Mouse (Mus musculus) ovary, postnatal 14 days (tissue): ENCODE measurements around the gene Vmn1r75.

ENCODE experiments used
- DNase-seq: peaks from one replicate; pipeline ENCODE4 v3.0.0; 2022; ENCODE audit warnings: low spot score

The Vmn1r75 gene

DNA sequence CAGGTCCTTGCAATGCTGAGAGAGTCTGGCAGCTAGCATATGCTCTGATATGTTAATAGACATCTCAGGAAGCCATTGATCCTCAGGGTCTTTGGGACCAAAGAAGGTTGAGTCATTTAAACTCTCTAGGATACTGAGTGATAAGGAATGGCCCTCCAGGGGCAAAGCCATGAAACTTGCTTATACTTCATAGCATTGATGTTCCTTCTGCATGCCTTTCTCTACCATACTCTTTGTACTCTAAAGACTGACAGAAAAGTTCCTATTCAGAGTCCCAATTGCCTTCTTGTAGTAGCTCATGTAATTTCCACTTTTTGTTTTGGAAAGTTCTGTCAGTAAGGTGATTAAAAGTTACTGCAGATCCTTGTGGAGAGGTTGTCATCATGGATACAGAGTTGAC is at the start of gene Vmn1r75:
Gene Vmn1r75 (plus strand): TSS at position 301 of the 400 bp plus-strand sequence.
- DNase-seq, result no peak

DNA sequence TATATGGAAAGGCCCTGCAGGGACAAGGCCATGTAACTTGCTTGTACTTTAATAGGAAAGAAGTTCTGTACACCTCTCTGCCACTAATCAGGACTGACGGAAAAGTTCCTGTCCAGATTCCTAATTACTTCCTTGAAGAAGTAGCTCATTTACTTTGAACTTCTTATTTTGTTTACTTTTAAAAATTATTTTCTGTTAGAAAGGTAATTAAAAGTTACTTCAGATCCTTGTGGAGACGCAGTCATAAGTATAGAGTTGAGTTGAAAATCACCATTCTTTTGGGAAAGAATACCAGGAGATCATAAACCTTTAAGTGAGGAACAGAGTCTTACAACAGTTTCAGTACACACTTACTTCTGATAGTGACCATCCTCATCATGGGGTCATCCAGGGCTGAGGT is 40.8 kb upstream of the Vmn1r75 start, which contains the start of gene Vmn1r74:
Gene Vmn1r74 (plus strand): TSS at position 301 of the 400 bp plus-strand sequence.
- DNase-seq, result no peak
